Mouse (Mus musculus) C2C12 (cell line): ENCODE measurements around the gene Ube2d2b.

Source experiments
- CTCF ChIP-seq: IDR thresholded peaks from one replicate; pipeline ENCODE4 v1.5.1; 2011; ENCODE audit not compliant: control insufficient read depth, insufficient read depth, insufficient read length
- FOSL1 ChIP-seq: IDR thresholded peaks from one replicate; pipeline ENCODE4 v1.8.0; 2011; ENCODE audit warnings: mild to moderate bottlenecking, low read length; ENCODE audit not compliant: poor library complexity, insufficient read depth, severe bottlenecking

GRCm38 (mm10) chr5:107853807-107854206 lies 23.9 kb downstream of the Ube2d2b start:
- TF ChIP-seq CTCF = no peak
- TF ChIP-seq FOSL1 = no peak
